Mouse (Mus musculus): ENCODE results near the gene Timm23. TPM values are rescaled to one million over a fixed set of nuclear protein-coding genes. Genes with fewer than 3 reads are reported as not detected.

The Timm23 gene
- polyA plus RNA-seq, 1 experiment from 2014 or later, result 231 TPM

DNA sequence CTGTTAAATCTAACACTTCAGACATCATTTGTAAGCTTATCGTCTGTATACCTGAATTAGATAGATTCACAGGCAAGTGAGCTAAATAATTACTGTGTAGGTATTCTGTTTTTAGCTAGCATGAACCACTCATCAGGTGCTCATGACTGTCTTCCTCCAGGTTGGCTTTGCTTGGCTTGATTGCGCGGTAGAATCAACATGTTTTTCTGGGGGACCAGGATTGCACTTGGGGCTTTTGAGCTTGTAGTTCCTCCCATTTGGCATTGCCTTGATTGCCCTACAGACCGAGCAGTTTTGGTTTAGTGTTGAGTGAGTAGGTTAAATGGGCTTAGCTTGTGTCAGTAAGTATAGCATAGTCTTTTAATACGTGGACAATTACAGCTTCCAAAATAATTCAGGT is 39.5 kb downstream of the Timm23 start:
- H3K36me3 ChIP-seq (replicated peaks), result no peaks in the 10 kb centered on the region
- H3K9me3 ChIP-seq, result no peaks in the 10 kb centered on the region
- no peak overlapping the region for H3K9ac ChIP-seq
- no peak for ATAC-seq (ENCODE audit: low FRiP score)
- H3K4me3 ChIP-seq (replicated peaks), result no peak overlapping the region
- no peak overlapping the region for H3K27ac ChIP-seq
- peaks cover 30% of the 10 kb centered on the region for H3K4me1 ChIP-seq
- 97% methylated on average over 5 of the region's 5 CpGs for WGBS
- no peaks in the 10 kb centered on the region for H3K27me3 ChIP-seq
- no peak overlapping the region for H3K4me2 ChIP-seq

DNA sequence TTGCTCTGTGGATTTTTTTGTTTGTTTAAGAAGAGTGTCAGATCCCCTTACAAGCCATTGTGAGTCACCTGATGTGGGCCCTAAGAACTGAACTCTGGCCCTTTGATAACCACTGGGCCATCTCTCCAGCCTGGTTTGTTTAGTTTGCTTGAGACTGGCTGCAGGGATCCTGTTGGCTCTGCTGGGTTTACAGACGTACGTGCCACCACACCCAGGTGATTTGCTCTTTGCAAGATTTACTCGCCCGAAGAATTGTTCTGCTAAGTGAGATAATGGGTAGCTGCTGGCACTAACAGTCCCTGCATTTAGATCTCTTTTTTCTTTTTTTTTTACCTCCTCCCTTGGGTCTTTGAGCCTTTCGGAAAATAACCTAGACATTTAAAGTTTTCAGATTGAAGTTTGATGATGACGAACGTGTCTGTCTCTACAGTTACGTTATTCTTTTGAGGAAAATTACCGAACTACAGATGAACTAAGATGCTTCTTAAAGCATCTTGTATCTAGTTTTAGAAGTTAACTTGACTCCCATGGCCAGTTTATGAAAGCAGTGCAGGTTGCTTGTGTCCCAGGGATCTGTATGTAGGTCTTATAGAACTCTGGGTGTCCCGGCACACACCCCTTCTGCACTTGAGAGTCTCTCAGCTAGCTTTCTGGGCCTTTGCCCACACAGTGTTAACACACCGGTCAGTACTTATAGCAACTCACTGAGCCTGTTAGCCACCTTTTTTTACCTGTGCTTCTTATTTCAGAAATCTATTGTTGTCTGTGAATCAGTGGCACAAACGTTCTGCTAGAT is 40.4 kb downstream of the Timm23 start:
- Histone ChIP-seq H3K9me3 (no peaks in the 10 kb centered on the region), H3K27me3 (no peaks in the 10 kb centered on the region), H3K4me2 (peak overlapping the region; percentile 91), H3K4me3 (replicated peaks) (peak overlapping the region; percentile 87; the same call in 1 of the 2 replicates), H3K27ac (no peak overlapping the region), H3K36me3 (replicated peaks) (no peaks in the 10 kb centered on the region), H3K4me1 (peaks cover 30% of the 10 kb centered on the region), H3K9ac (peak overlapping the region; percentile 95; the same call in 1 of the 2 replicates)
- ATAC-seq (ENCODE audit: low FRiP score), result no peak
- 91% methylated on average over 12 of the region's 12 CpGs for WGBS

DNA sequence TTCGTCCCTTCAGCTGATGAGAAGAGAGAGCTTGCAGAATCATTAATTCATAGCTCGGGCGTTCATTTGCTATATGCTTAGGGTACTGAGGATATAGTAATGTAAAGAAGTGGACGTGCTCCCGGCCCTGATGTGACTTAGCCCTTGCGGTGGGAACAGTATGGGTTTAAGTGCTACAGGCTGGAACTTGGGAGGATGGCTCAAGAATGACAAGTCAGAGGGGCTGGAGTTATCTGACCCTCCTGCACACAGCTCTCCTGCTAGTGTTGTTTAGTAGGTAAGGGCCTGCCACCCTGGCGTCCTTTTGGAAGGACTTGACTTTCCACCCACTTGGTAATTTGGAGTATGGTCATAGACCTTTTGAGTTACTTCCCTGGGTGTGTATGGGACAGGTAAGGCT is 41.1 kb downstream of the Timm23 start:
- no peak for ATAC-seq (ENCODE audit: low FRiP score)
- Histone ChIP-seq H3K27me3 (no peaks in the 10 kb centered on the region), H3K4me1 (peaks cover 27% of the 10 kb centered on the region), H3K9ac (peak overlapping the region; percentile 95), H3K36me3 (replicated peaks) (no peaks in the 10 kb centered on the region), H3K27ac (no peak overlapping the region), H3K9me3 (no peaks in the 10 kb centered on the region), H3K4me3 (replicated peaks) (peak overlapping the region; percentile 87), H3K4me2 (peak overlapping the region; percentile 91)
- 42% methylated on average over 7 of the region's 7 CpGs for WGBS

DNA sequence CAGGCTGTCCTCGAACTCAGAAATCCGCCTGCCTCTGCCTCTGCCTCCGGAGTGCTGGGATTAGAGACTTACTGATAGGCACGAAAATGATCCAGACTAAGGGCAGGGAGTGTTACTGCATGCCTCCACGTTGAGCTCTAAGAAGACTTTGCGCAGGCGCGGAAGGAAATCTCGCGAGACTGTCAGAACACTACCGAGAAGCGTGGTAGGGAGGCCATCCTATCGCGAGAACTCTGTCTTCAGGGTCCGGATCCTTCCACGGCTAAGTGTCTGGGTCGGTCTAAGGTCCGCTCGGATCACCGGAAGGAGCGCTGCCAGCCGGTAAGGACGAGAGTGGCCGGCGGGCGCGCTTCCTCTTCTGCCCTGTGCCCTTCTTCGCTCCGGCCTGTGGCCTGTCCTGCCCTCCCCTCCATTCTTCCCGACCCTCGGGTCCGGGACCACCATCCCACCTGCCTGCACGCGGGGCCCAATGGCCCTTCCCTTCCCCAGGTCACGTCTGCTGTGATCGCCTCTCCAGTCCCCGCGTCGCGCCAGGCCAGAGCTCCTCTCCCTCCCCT is 41.9 kb downstream of the Timm23 start, which contains the start of gene Ncoa4:
Ncoa4 (plus strand) TSS at position 176 of the 557 bp plus-strand sequence.
- Histone ChIP-seq H3K9ac (peak within 1 kb of the TSS; percentile 95), H3K9me3 (no peaks in the 10 kb centered on the region), H3K4me2 (peak within 1 kb of the TSS; percentile 91), H3K4me1 (peaks cover 21% of the 10 kb centered on the region), H3K36me3 (replicated peaks) (no peaks in the 10 kb centered on the region), H3K27ac (peak within 1 kb of the TSS; percentile 79), H3K4me3 (replicated peaks) (peak within 1 kb of the TSS; percentile 87), H3K27me3 (no peaks in the 10 kb centered on the region)
- WGBS, result under 1% methylated on average over 40 of the region's 40 CpGs
- ATAC-seq (ENCODE audit: low FRiP score), result peak; percentile 98

DNA sequence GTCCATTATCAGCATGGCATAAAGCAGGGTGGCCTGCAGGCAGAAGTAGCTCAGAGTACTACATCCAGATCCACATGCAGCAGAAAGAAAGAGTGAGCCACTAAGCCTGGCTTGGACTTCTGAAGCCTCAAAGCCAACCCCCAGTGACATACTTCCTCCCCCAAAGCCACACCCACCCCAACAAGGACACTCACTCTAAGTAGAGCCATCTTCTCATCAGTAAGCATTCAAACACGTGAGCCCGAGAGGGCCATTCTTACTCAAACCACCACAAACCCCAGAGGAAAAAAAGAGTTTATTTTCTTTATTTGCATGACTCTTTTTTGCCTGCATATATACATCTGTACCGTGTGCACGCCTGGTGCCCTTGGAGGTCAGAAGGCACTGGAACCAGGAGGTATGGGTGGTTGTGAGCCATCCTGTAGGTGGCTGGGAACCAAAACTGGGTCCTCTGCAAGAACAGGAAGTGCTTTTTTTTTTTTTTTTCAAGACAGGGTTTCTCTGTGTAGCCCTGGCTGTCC is 42.5 kb downstream of the Timm23 start:
- Histone ChIP-seq H3K36me3 (replicated peaks) (no peaks in the 10 kb centered on the region), H3K4me2 (peak overlapping the region; percentile 91), H3K9me3 (no peaks in the 10 kb centered on the region), H3K4me1 (peaks cover 21% of the 10 kb centered on the region), H3K4me3 (replicated peaks) (peak overlapping the region; percentile 87), H3K9ac (peak overlapping the region; percentile 95), H3K27ac (peak overlapping the region; percentile 46; the same call in 1 of the 2 replicates), H3K27me3 (no peaks in the 10 kb centered on the region)
- 34% methylated on average over 4 of the region's 4 CpGs for WGBS
- ATAC-seq (ENCODE audit: low FRiP score), result peak; percentile 45; the same call in 1 of the 2 replicates

DNA sequence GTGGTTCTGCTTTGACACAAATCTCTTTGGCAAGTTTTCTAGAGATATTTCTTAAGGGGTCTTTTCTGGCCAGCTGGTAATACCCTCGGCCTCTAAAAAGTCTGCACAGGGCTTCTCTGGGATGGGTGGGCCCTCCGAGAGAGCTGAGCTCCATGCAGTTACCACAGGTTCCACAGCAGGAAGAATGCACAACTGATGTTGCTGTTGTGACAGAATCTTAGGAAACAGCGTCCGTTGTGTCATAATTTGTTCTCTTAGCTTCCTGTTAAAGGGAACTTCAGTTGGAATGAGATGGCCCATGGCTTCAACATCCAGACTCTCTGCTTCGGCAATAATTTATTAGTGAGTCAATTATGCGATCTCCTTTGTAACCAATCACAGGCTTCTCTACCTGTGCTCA is 46.9 kb downstream of the Timm23 start:
- Histone ChIP-seq H3K36me3 (replicated peaks) (no peaks in the 10 kb centered on the region), H3K9me3 (no peaks in the 10 kb centered on the region), H3K9ac (no peak overlapping the region), H3K27me3 (no peaks in the 10 kb centered on the region), H3K27ac (no peak overlapping the region), H3K4me3 (replicated peaks) (no peak overlapping the region), H3K4me1 (peaks cover 7% of the 10 kb centered on the region), H3K4me2 (no peak overlapping the region)
- WGBS, result 92% methylated on average over 6 of the region's 6 CpGs
- ATAC-seq (ENCODE audit: low FRiP score), result no peak

DNA sequence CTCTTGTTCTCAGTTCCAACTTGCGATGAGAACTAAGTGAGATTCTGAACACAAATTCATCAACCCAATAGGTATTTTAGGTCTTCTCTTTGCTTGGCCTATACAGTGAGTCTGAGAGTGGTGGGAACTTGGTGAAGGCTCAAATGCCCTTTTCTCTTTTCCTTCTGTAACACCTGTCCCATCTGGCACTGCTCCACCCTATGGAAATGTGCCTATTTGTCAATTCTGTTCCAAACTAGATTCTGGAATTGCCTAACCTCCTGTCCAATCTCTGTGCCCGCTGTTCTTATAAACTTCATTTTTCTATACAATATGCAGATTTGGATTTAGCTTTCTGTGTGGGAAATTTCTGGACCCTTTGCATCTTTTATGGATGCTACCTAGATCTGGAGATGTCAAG is 48.5 kb downstream of the Timm23 start:
- H3K27ac ChIP-seq, result no peak overlapping the region
- peaks cover 3% of the 10 kb centered on the region; the same call in 1 of the 2 replicates for H3K9me3 ChIP-seq
- H3K36me3 ChIP-seq (replicated peaks), result no peaks in the 10 kb centered on the region
- WGBS, result 94% methylated on average over 2 of the region's 2 CpGs
- no peaks in the 10 kb centered on the region for H3K4me1 ChIP-seq
- no peak overlapping the region for H3K4me3 ChIP-seq (replicated peaks)
- no peak for ATAC-seq (ENCODE audit: low FRiP score)
- H3K27me3 ChIP-seq, result no peaks in the 10 kb centered on the region
- no peak overlapping the region for H3K9ac ChIP-seq
- H3K4me2 ChIP-seq, result no peak overlapping the region

DNA sequence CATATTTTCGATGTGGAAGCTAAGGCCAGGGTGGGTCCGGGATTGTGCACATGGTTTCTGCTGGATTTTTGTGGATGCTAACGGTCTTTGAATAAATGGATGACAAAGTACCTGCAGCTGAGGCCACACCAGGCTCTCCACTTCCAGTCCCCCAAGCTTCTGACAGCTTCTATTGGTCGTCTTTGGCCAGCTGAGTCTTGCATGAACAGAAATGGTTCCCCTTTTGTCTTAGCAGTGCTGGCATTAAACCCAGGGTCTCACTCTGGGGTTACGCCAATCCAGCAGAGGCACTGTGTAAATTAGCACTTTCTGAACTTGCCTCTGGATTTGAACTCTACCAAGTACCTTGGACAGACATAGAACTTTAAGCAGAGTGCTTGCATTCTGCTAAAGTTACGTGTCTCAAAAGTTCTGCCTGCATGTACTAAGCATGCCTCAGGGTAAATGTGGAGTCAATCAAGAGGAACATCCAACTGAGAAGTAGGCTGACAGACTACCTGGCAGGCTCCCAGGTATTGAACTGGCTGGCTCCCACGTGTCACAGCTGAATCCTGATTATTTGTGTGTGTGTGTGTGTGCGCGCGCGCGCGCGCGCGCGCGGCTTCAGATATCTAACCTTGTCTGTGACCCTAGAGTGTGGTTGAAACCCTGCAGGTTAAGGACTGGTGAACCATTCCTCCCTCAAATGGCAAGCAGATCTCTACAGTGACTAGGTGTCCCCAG is 49.3 kb downstream of the Timm23 start:
- Histone ChIP-seq H3K36me3 (replicated peaks) (no peaks in the 10 kb centered on the region), H3K9me3 (peaks cover 8% of the 10 kb centered on the region), H3K9ac (no peak overlapping the region), H3K27me3 (no peaks in the 10 kb centered on the region), H3K4me3 (replicated peaks) (no peak overlapping the region), H3K27ac (no peak overlapping the region), H3K4me2 (no peak overlapping the region), H3K4me1 (no peaks in the 10 kb centered on the region)
- WGBS, result 93% methylated on average over 18 of the region's 18 CpGs
- no peak for ATAC-seq (ENCODE audit: low FRiP score)

DNA sequence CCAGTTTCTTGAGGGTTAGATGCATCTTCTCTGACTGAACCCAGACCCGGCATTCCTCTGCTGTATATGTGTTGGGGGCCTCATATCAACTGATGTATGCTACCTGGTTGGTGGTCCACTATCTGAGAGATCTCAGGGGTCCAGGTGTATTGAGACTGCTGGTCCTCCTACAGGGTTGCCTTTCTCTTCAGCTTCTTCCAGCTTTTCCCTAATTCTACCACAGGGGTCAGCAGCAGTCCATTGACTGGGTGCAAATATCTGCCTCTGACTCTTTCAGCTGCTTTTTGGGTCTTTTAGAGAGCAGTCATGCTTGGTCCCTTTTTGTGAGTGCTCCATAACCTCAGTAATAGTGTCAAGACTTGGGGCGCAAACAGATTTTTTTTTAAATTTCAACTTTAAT is 50.8 kb downstream of the Timm23 start:
- Histone ChIP-seq H3K4me1 (no peaks in the 10 kb centered on the region), H3K36me3 (replicated peaks) (no peaks in the 10 kb centered on the region), H3K4me2 (no peak overlapping the region), H3K9ac (no peak overlapping the region), H3K27ac (no peak overlapping the region), H3K27me3 (no peaks in the 10 kb centered on the region), H3K9me3 (peaks cover 16% of the 10 kb centered on the region), H3K4me3 (replicated peaks) (no peak overlapping the region)
- no peak for ATAC-seq (ENCODE audit: low FRiP score)
- WGBS, result 95% methylated on average over 2 of the region's 2 CpGs

DNA sequence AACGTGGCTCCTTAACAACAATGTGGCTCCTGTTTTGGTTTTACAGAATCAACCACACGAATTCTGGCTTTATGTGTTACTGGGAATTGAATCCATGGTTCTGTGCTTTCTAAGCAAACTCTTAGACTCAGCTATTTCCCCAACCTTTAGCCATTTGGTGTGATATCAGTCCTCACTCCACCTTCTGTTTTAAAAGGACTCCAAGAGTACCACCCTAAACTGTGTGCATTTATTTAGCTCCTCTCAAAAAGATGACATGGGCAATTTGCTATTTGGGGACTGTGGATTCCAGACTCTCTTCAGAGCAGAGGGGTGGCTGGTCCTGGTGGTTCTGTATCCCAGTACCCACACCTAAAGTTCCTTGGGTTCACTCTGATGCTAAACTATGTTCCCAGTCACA is 55.1 kb downstream of the Timm23 start:
- 69% methylated on average over 2 of the region's 2 CpGs for WGBS
- ATAC-seq (ENCODE audit: low FRiP score), result no peak
- H3K27me3 ChIP-seq, result no peaks in the 10 kb centered on the region
- no peaks in the 10 kb centered on the region for H3K36me3 ChIP-seq (replicated peaks)
- H3K4me1 ChIP-seq, result no peaks in the 10 kb centered on the region
- peaks cover 16% of the 10 kb centered on the region for H3K9me3 ChIP-seq
- no peak overlapping the region for H3K4me2 ChIP-seq
- no peak overlapping the region for H3K4me3 ChIP-seq (replicated peaks)
- H3K27ac ChIP-seq, result no peak overlapping the region
- no peak overlapping the region for H3K9ac ChIP-seq

DNA sequence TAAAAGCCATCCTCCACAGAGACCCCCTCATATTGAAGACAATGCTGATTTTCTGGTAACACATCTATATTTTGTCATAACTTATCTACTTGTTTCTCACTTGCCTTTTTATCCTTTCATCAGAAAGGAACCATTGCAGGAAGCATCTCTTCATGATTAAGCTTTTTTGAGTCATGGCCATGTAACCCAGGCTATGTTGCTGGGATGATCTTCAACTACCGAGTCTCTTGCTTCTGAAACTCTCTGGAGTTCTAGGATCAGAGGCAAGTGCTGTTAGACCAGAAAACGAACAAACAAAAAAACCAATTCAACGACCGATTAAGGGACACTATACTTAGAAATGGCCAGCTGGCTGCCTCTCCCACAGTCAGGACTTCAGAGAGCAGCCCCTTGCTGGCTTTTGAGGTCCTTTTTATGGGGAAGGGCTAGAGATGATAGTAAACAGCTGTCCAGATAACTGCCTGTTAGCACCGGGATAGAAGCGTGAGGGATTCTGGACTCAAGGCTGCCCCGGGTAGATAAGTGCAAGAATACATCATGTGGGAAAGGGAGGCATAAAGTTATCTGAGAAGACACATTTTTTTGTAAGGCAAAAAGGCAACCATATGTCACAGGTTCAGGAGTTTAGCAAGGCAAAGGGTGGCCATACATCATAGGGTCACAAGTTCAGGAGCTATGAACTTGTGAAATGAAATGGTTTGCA is 55.7 kb downstream of the Timm23 start:
- H3K36me3 ChIP-seq (replicated peaks), result no peaks in the 10 kb centered on the region
- no peak overlapping the region for H3K9ac ChIP-seq
- H3K4me3 ChIP-seq (replicated peaks), result no peak overlapping the region
- no peak overlapping the region for H3K4me2 ChIP-seq
- no peak for ATAC-seq (ENCODE audit: low FRiP score)
- no peaks in the 10 kb centered on the region for H3K4me1 ChIP-seq
- no peak overlapping the region for H3K27ac ChIP-seq
- 90% methylated on average over 7 of the region's 7 CpGs for WGBS
- no peaks in the 10 kb centered on the region for H3K27me3 ChIP-seq
- peaks cover 16% of the 10 kb centered on the region for H3K9me3 ChIP-seq

DNA sequence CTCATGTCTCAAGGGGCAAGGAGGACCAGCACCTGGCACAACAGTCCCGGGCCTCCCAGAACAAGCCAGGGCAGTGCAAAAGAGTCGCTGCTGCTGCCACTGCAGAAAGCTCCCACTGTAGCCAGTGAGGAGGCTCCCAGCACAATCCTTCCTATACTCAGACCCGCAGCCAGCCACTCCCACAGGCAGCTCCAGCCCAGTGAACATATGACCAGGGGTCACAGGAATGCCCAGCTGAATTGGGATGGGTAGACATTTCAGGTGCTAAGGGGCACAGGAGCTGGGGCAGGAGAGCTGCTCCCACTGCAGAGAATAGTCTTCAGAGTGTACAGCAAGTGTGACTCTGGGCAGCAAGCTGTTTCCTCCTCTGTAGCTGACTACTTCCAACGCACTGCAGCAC is 56.3 kb downstream of the Timm23 start:
- Histone ChIP-seq H3K36me3 (replicated peaks) (no peaks in the 10 kb centered on the region), H3K4me1 (no peaks in the 10 kb centered on the region), H3K4me3 (replicated peaks) (no peak overlapping the region), H3K27ac (no peak overlapping the region), H3K27me3 (no peaks in the 10 kb centered on the region), H3K9ac (no peak overlapping the region), H3K4me2 (no peak overlapping the region), H3K9me3 (peaks cover 16% of the 10 kb centered on the region)
- WGBS, result 80% methylated on average over 4 of the region's 4 CpGs
- no peak for ATAC-seq (ENCODE audit: low FRiP score)

Data from forebrain, embryonic 12.5 days (tissue).